Mouse (Mus musculus): Measurements from ENCODE around the gene March6. TPM values are rescaled to one million over a fixed set of nuclear protein-coding genes. Genes with fewer than 3 reads are reported as not detected.

March6 gene
- polyA plus RNA-seq, 1 experiment from 2014 or later: 26.0 TPM

GRCm38 (mm10) chr15:31406881-31407280 lies 124.0 kb downstream of the March6 start:
- Histone ChIP-seq H3K4me3 (no peak overlapping the region), H3K9me3 (replicated peaks) (no peaks in the 10 kb centered on the region), H3K9ac (no peak overlapping the region), H3K4me2 (no peak overlapping the region), H3K27me3 (no peaks in the 10 kb centered on the region), H3K36me3 (no peaks in the 10 kb centered on the region), H3K27ac (no peak overlapping the region), H3K4me1 (replicated peaks) (peaks cover 4% of the 10 kb centered on the region; the same call in 1 of the 2 replicates)
- ATAC-seq (replicated peaks; ENCODE audit: insufficient number of reproducible peaks, insufficient read depth, low FRiP score, low read depth): no peak
- WGBS: 85% methylated on average over 5 of the region's 5 CpGs

Other genes with a start within 250 kb of the March6 start
- 3.5 and 4.3 TPM in 2 replicates for gene Ankrd33b, start 163.3 kb downstream of the March6 start, polyA plus RNA-seq (2015; fragmentation: Nextera tagmentation; extraction: Ambion mirVana)
- 1.7 and 2.2 TPM in 2 replicates for gene Ropn1l, start 77.3 kb downstream of the March6 start, polyA plus RNA-seq (2015; fragmentation: Nextera tagmentation; extraction: Ambion mirVana)
- gene Cmbl, start 34.3 kb upstream of the March6 start, polyA plus RNA-seq (2015; fragmentation: Nextera tagmentation; extraction: Ambion mirVana): 9.5 and 9.9 TPM in 2 replicates
- 312 and 334 TPM in 2 replicates for gene Cct5, start 70.8 kb upstream of the March6 start, polyA plus RNA-seq (2015; fragmentation: Nextera tagmentation; extraction: Ambion mirVana)
- 14.0 and 14.9 TPM in 2 replicates for gene Fam173b, start 70.8 kb upstream of the March6 start, polyA plus RNA-seq (2015; fragmentation: Nextera tagmentation; extraction: Ambion mirVana)